Mouse (Mus musculus) thymus, postnatal 14 days (tissue): ENCODE measurements at regions not wholly inside any gene's neighbourhood (a gene's known extent, or its start where the extent isn't known, plus 50 kb on each side); places are given as distances from the start of the nearest gene placed in this dataset.

Source experiments
- DNase-seq: peaks from one replicate; pipeline ENCODE4 v3.0.0; 2021

DNA sequence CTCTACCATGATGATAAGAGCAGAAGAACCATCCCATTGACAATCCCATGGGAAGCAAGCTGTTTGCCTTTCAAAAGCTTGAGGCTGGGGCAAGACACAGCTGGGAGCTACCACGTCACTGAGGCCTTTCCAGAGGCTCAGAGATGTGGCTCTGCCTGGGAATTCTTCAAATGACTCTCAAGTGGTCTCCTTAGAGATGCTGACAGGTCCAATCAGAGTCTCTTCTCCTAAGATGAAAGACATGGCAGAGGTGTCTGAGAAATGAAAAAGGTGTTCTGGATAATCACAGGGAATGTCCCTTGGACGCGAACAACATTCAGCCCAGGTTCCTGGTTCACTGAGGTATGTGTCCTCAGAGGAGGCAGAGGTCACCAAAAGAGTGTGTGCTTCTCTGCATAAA lies 287.7 kb downstream of the Fam49a start:
- DNase-seq = no peak

DNA sequence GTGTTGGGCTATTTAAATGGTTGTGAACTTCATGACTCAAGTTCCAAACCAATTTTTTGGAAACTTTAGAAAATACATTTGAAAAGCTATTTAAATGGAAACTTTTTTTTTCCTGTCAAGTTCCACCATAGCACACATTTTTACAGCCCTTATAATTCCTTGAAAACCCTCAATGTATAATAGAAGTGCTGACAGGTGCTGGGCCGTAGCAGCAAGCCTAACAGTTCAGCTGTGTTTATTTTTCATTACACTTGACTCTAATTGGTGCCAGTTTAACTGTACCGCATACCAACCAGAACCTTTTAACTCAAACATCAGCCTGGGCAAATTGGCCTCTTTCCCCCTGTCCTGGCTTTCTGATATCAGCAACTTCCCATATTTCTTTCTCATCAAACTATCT lies 286.7 kb downstream of the Fam49a start:
- no peak for DNase-seq

DNA sequence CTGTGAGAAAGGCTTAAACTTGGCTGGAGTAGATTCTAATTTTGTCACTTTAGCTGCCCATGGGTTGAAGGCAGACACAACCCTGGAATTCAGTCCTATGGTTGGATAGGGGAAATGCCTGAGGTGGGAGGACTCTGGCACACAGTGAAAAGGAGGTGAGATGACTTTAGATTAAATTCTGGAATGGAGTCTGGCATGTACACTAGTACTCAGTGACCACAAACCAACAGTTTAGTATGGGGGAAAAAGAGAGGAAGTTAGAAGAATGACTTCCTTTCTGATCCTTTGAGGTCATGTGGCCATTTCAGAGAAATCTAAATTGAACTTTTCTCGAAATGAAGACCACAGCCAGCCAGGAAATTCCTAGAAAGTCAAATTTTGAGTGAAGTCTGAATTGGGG lies 285.5 kb downstream of the Fam49a start:
- DNase-seq = no peak

DNA sequence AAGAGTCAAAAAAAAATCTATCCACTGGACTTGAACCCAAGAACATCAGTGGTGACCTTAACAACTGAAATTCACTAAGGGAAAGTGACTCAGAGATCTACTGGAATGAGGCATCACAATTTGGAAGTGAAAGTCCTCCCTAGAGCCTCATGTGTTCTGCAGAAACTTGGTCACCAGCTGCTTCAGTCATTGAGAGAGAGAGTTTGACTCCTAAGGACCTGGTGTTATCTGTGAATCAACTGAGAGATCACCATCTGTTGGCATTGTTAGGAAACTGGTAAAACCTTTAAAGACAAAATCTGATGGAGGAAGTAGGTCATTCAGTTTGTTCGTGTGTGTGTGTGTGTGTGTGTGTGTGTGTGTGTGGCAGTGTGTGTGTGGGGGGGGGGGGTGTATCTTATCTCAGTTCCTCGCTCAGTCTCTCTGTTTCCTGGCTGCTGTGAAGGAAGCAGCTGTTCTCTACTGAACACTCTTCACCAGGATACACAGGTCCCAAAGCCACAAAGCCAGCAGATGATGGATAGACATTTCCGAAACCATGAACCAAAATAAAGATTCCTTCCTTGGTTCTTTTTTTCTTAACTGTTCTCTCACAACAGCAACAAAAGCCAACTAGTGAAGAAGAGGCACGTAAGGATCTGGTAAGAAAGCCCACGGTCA lies 284.6 kb downstream of the Fam49a start:
- DNase-seq = no peak

DNA sequence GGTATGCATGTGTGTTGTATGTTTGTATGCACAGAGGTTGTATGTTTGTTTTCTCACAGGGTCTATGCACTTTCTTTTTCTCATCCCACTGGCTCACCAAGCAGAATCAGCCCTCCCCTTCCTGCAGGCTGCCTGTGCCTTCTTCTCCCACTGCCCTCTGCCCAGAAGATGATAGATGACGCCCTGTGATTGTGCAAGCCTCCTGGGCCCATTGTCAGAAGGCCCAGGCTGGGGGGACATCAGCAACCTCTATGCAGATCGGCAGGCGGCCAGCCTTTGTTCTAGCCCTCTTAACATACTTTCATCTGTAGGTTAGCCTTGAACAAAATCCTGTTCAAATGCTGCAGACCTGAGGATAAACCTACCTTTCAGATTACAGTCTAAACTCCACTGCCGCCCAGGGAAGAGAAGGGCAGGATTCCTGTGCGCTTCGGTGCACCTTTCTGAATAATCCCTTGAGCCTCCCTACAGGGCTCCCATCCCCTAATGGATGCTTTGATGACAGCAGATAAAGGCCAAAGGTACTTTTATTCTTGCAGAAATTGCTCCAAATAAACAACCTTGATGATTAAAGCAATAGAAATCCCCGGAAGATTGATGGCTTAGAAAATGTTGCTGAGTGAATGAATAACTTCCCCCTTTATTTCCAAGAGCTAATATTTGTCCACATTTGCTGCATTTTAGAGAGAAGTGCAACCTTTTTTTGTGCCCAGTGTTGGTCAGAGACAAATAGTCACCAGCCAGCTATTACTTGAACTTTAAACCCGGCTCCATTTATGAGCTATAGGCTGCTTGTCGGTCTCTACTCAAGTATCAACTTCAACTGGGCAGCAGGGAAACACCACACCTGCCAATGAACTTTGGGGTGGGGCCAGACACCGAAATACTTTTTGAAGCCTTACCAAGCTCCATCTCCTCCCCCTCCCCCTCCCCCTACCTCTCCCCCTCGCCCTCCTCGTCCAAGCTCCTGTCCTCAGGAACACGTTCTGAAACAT lies 279.4 kb downstream of the Fam49a start:
- DNase-seq = no peak

DNA sequence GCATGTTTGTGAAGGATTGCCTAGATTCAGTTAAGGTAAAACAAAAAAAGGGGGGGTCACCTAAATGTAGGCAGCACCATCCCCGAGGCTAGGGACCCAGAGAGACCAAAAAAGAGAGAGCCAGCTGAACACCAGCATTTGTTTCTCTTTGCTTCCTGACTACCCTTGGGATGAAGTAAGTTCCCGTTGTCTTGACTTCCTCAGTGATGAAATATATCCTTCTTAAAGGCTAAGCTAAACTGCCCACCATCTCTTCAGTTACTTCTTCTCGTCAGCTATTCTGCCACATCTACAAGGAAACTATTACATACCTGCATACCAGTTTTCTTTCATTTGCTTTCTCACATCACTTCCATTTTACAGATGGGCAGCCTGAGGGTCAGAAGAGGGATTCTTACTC lies 277.4 kb downstream of the Fam49a start:
- no peak for DNase-seq

DNA sequence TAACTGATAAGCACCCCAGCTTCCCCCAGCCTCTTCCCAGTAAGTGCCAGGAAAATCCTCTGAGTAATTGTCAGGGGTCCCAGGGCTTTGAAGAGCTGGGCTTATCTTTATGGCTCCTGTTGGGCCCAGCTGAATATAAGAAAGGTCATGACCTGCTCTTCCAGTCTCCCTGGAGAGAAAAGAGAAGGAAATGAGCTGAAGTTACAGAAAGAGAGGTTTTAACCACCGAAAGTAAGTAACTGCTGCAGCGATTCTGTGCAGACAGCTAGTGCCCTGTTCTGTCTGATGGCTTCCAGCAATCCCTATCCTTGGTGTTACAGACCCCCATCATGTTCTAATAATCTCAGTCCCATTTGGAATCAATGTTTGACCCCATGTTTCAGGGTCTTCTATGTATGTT lies 272.8 kb downstream of the Fam49a start:
- no peak for DNase-seq

DNA sequence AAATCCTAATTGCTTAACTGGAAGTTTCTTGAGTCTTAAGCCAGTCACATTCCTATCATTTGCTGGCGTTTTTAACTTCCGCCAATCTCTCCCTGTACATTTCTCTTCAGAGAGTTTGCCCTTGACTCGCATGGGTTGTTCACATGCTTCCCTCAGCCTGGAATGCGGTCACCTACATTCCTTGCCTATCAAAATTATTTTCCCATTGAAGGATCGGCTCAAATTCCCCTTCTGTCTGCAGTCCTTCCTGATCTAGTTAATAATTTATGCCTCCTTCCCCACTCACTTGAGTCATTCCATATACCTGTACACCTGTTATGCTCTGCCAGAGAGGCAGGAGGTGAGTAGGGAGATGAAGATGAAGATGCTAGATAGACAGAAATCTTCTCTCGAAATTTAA lies 268.9 kb downstream of the Fam49a start:
- DNase-seq = no peak

DNA sequence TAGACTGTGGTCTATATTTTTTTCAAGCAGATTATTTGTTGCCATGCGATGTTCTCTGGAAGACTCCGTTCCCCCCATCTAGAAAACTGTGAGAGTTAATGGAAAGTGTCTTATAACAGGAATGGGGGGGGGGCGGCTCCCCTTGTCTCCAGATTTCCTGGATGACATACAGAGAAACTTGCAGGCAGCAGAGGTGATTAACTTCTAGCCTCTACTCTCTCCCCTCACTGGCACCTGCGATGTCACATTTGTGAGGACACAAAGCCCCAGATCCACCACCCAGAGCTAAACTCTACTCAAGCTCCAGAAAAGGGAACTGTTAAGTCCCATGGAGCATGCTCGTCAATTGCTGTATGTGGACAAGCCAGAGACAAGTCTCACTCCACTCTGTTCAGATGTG lies 267.6 kb downstream of the Fam49a start:
- no peak for DNase-seq

DNA sequence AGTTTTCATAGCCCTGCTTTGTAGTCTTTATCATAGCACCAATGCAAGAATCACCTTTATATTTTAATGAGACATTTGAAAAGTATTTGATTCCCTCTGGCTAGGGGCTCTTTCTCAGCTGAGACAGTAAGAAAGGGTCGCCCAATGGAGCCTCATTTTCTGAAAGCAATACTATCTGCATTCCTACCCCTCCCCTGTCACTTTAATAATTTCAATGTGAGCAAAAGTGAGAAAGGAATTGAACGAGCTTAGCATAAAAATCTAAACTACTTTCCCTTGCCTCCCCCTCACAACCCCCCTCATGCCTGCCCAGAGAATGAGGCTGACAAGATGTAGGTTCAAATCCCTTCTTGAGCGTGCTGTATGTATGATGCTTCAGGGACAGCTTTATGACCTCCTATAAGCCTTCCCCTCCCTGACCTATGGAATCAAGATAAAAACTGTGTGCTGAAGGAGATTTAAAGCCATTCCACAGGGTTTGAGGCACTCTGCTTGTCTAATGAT lies 266.6 kb downstream of the Fam49a start:
- DNase-seq = no peak

DNA sequence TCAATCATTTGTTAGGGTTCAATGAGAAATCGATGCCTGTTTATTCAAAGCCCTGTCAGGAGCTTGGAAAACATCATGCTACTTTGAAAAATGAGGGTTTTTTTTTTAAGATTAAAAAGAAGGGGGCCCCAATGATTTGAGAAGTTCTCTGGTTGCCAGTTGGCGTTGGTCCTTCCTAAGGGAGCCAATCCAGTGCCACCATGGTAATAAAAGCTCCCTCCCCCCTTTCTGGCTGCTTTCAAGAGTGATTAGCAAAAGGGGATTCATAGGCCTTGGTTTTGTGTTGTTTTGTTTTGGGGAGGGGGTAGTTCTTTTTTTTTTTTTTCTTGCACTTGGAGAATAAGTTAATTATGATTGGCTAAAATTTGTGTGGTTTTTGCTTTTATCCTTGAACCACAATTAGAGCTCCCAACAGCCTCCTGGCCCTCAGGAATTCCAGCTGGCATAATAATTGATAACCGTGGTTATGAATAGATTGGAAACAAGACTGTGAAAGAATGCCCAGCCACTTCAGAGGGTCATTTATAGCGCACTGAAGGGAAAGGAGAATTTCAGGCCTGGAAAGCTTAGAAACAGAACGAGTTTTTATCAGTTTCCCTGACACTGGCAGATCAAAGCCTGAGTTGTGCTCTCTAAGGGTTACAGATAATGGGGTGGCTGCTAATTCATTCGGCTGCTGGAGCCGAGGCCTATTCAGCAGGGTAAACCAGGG lies 266.0 kb downstream of the Fam49a start:
- no peak for DNase-seq

DNA sequence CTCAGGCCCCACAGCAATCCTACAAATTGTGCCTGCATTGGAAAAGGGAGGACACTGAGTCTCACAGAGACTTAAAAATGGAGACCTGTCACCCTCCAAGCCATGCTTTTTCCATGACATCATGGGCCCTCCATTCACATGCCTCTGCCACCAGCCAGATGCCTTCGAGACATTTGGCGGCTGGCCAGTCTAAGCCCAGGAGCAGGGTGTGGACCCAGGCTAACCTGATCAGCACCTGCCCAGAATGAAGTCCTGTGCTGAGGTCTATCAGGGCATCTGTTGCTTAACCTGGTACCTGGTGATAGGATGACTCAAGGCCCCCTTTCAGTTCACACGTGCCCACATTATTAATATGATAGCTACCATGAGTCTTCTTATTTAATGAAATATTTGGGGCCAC lies 265.4 kb downstream of the Fam49a start:
- no peak for DNase-seq

DNA sequence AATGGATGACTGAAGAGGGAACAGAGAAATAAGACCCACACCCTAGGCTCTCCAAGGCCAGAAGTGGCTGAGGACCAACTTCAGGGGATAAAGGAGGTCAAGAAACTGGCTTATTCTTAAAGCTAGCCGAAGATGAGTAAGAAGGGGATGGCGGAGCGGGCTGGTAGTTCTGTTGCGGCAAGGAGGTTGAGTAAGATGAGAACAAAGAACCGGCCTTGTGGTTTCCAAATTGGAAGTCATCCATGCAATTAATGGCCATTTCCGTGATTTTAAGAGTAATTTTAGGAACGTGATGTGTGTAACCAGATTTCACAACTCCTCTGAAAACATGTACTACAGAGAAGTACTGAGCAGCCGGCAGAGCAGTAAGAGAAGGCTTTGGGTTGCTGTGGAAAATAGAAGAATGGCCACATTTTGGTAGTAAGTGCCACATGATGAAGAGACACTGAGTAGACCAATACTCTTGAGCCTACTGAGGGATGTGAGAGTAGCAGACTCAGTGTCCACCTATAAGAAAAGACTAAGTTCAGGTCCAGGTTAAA lies 258.4 kb downstream of the Fam49a start:
- no peak for DNase-seq

DNA sequence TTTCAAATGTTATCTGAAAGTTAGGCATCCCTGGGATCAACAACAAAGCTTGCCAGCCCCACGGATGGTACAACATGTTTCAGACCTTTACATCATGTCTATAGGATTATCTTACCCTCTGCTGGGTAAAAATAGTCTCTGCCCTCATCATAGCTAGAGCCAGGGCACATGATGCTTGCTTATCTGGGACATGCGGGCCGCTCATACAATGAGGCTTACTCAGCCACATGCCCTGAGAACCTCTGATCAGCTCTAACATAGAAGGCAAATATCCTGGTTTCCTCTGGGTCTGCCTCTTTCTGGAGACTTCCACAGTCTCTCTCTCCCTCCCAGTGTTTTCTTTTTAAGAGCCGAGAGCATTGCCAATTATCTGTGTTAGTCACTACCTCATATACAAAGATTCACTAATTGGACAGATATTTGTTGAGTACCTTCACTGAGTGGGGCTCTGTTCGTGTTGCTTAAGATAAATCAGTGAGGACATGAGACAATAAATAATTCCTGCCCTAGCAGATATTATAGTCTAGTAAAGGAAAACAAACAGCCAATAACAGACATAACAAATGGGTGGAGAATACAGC lies 256.6 kb downstream of the Fam49a start:
- no peak for DNase-seq

DNA sequence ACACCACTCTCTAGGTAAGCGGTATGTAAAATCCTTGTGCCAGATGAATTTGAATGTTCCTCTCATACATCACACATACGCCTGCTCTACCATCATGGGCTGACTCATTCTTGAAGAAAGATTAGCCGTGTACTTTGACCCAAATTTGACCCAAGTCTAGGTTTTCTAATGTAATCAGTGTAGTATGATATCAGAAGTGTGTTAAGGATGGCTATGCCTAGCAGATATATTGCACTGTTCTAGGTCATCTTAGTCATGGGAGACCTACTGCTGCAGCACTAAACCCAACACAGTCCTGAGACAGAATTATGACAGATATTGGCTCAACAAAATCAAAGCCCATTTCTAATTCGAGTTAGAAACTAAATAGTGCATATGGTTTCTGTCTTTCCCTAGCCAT lies 255.1 kb downstream of the Fam49a start:
- no peak for DNase-seq

DNA sequence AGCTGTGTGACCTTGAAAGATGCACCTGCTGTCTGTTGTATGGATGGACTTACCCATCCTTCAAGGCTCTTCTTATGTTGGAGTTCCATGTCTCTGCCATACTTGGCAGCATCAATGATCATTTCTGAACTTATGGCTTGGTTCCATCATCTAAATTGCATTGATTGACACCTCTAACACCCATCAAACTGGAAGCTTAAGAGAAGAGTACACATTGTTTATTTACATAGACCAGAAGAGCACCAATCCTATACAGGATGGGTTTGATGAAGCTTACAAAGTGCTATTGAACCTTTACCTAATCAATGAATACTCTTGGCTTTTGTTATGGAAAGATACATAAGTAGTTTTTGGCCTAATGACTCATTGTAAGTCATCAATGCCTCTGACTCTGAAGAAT lies 248.8 kb downstream of the Fam49a start:
- no peak for DNase-seq

DNA sequence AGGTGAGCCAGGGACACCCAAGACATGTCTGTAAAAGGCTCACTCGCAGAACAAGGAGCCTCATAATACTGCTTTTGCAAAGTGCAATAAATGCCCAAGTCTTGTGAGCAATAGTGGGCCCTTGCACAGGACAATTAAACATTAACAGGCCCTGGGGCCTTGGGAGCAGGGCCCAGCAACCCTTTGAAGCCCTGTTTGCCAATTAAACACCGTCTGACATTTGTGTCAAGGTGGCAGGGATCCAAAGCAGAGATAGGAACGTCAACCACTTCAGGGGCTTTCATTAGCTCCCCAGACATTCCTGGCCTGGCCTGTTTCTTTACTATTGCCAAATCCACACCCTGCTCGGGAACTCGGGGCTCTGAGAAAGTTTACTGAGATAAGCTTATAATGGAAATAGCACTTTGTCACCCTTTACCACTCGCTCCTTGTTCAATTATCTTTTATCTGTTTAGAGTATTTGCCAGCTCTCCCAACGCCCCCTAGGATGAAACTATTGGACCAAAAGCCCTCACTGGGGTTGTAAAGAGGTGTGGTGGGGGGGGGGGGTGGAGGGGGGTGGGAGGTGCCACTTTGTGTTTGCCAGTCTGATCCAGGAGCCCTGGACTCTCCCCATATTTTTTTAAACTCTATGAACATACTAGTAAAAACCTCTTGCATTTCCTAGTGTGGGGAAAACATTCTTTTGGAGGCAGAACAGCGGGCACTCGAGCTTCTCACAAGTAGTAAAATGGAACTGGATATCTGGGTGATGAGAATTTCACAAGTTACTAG lies 247.4 kb downstream of the Fam49a start:
- no peak for DNase-seq

DNA sequence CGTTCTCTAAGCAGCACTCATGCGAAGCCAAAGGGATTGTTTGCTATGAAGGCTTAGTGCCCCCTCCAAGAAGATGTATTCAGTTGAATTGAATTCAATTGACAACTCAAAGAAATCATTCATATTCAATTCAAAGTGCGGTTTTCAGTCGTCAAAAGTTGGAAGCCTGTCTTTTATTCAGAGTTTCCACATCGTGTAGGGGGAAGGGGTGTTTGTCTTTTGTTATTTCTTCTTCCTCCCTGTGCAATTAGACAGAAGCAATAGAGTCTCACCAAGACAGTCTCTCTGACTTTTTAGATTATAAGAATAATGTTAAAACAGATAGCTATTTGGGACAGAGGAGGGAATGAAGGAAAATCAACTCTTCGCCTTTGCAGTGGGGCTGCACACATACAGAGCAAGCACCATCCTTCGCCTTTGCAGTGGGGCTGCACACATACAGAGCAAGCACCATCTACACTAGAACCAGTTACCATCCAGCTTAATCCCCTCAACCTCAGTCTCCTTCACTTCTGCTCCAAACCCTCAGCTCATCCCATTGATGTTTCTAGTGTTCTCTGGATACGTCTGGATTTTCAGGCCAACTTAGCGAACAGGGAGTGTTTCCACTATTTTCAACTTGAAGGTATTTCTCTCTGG lies 246.7 kb downstream of the Fam49a start:
- DNase-seq = no peak

DNA sequence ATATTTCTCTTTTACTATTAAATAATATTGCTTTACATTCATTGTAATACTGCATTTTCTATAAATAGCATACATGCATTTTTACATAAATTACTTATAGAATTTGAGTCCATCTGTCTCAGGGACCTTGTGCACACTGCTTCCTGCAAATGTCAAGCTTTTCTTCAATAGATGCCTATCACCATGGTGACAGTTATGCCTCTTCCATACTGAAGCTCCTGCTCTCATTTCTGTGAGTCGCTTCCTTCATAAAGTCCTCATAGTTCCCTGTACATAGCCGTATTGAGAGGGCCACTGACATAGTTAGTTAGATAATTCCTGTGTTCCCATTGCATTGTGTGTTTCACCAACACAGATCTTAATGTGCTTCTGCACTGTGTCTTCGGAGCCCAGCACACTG lies 244.7 kb downstream of the Fam49a start:
- DNase-seq = no peak

DNA sequence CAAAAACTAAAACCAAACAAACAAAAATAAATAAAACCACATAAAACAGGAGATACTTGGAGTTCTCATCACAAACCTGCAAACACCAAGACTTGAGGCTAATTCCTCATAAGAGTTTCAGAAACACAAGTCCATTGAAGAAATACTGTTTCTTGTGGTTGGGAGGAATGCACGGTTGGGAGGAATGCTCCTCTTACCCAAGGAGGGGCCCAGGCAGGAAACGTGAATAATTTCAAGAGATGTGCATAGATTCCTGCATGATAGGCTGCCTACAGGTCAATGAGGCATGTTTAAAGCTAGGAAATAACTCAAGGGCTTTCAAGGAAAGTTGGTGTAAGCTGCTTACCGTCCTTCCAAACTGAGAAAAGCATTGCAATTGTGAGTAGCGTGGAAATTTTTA lies 243.7 kb downstream of the Fam49a start:
- DNase-seq = no peak

DNA sequence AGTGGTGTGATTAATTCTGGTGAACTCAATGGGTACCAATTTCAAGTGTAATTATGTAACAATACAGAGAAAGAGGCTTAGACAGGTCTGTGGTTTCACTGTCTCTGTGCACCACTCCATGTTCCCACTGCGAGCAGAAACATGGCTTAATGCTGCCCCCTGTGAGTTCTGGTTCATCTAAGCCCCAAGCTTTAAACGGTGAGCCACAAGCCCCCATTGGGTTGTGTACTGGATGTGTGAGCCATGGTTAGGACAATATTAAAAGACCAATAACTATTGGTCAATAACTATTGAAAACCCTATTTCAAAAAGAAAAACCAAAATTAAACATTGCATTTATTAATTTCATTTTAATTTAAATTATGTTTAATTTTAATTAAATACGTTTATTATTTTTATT lies 238.0 kb downstream of the Fam49a start:
- no peak for DNase-seq

DNA sequence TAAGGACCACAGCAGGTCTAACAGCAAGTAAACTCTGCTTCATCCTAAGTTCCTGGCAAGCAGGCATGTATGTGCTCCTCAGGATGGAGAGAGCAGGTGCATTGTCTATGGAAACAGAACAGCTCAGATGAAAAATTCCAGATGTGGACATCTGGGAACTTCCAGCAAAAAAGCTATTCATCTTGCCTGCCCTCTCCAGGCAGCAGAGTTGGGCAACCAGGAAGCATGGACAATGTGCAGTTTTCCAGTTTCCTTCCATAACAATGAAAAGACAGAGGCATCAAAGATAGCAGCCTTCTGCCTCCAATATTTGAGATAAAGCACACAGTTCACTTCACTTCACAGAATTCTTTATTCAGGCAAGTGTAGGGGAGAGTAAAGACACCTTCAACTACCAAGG lies 236.7 kb downstream of the Fam49a start:
- DNase-seq = no peak
